Mouse (Mus musculus): ENCODE measurements around the gene Nudt12. TPM values are rescaled to one million over a fixed set of nuclear protein-coding genes. Genes with fewer than 3 reads are reported as not detected.

Gene Nudt12
- 10 to 100 TPM; 10.8 to 13.3 TPM for total RNA-seq (2021)
- long read RNA-seq, experiment 1, full-length matches to known transcripts: 4 of 4 reads
- long read RNA-seq, experiment 1, partial matches to known transcripts: 0 of 4 reads
- long read RNA-seq, experiment 1, other reads (novel, unspliced or antisense): 0 of 4 reads
- long read RNA-seq, experiment 2, full-length matches to known transcripts: 5 of 7 reads
- long read RNA-seq, experiment 2, partial matches to known transcripts: 0 of 7 reads
- long read RNA-seq, experiment 2, other reads (novel, unspliced or antisense): 2 of 7 reads

GRCm38 (mm10) chr17:59013091-59013459, at the start of gene Nudt12:
Gene Nudt12, minus strand, starts transcription at chr17:59013372.
- peak; percentile 40 to 63 for DNase-seq (ENCODE audit: low spot score in 2 of 2)
- H3K27ac ChIP-seq: peak within 1 kb of the TSS; percentile 75
- peak; percentile 64 for TF ChIP-seq CTCF (conservative IDR thresholded peaks at IDR 0.05)
- peak within 1 kb of the TSS; percentile 91 for H3K4me3 ChIP-seq

GRCm38 (mm10) chr17:59053306-59053705, 40.1 kb upstream of the Nudt12 start:
- TF ChIP-seq CTCF (conservative IDR thresholded peaks at IDR 0.05): peak; percentile 69
- DNase-seq (ENCODE audit: low spot score in 2 of 2): no peak
- no peak overlapping the region for H3K27ac ChIP-seq
- no peak overlapping the region for H3K4me3 ChIP-seq

GRCm38 (mm10) chr17:59039754-59040153, 26.6 kb upstream of the Nudt12 start:
- peak; percentile 76 for TF ChIP-seq CTCF (conservative IDR thresholded peaks at IDR 0.05)
- Histone ChIP-seq H3K4me3 (no peak overlapping the region), H3K27ac (no peak overlapping the region)
- peak; percentile 26 to 43 for DNase-seq (ENCODE audit: low spot score in 2 of 2)

GRCm38 (mm10) chr17:59033445-59033844, 20.3 kb upstream of the Nudt12 start:
- no peak for TF ChIP-seq CTCF (conservative IDR thresholded peaks at IDR 0.05)
- H3K4me3 ChIP-seq: no peak overlapping the region
- DNase-seq (ENCODE audit: low spot score in 2 of 2): no peak
- H3K27ac ChIP-seq: no peak overlapping the region

GRCm38 (mm10) chr17:59026336-59026735, 13.2 kb upstream of the Nudt12 start:
- H3K4me3 ChIP-seq: no peak overlapping the region
- H3K27ac ChIP-seq: no peak overlapping the region
- no peak for TF ChIP-seq CTCF (conservative IDR thresholded peaks at IDR 0.05)
- DNase-seq (ENCODE audit: low spot score in 2 of 2): no peak

- no peak overlapping the region for H3K27ac ChIP-seq
- DNase-seq (ENCODE audit: low spot score in 2 of 2): no peak
- no peak overlapping the region for H3K4me3 ChIP-seq
- no peak for TF ChIP-seq CTCF (conservative IDR thresholded peaks at IDR 0.05)
These were observed 11.3 kb upstream of the Nudt12 start for GRCm38 (mm10) chr17:59024502-59024901.

GRCm38 (mm10) chr17:59023971-59024370, 10.8 kb upstream of the Nudt12 start:
- H3K27ac ChIP-seq: no peak overlapping the region
- DNase-seq (ENCODE audit: low spot score in 2 of 2): no peak
- TF ChIP-seq CTCF (conservative IDR thresholded peaks at IDR 0.05): no peak
- no peak overlapping the region for H3K4me3 ChIP-seq

- no peak for DNase-seq (ENCODE audit: low spot score in 2 of 2)
- TF ChIP-seq CTCF (conservative IDR thresholded peaks at IDR 0.05): no peak
- Histone ChIP-seq H3K27ac (no peak overlapping the region), H3K4me3 (no peak overlapping the region)
These were observed 5.5 kb upstream of the Nudt12 start for GRCm38 (mm10) chr17:59018666-59019065.

GRCm38 (mm10) chr17:59012421-59013090, 616 bp downstream of the Nudt12 start:
- DNase-seq (ENCODE audit: low spot score in 2 of 2): no peak
- no peak for TF ChIP-seq CTCF (conservative IDR thresholded peaks at IDR 0.05)
- peak overlapping the region; percentile 75 for H3K27ac ChIP-seq

GRCm38 (mm10) chr17:59011546-59012307, 1.4 kb downstream of the Nudt12 start:
- peak overlapping the region; percentile 91; the same call in 1 of the 2 replicates for H3K4me3 ChIP-seq
- DNase-seq (ENCODE audit: low spot score in 2 of 2): no peak
- H3K27ac ChIP-seq: no peak overlapping the region
- TF ChIP-seq CTCF (conservative IDR thresholded peaks at IDR 0.05): no peak

More at GRCm38 (mm10) chr17:59012421-59013090, 616 bp downstream of the Nudt12 start:
- H3K4me3 ChIP-seq: peak overlapping the region; percentile 91

GRCm38 (mm10) chr17:58991275-58991674, 21.9 kb downstream of the Nudt12 start, which contains the start of gene Pdzph1:
Gene Pdzph1, minus strand, starts transcription at chr17:58991375.
- no peak for DNase-seq (ENCODE audit: low spot score in 2 of 2)
- H3K27ac ChIP-seq: no peak within 1 kb of the TSS
- no peak within 1 kb of the TSS for H3K4me3 ChIP-seq
- TF ChIP-seq CTCF (conservative IDR thresholded peaks at IDR 0.05): no peak

GRCm38 (mm10) chr17:58973237-58973636, 39.9 kb downstream of the Nudt12 start:
- no peak for TF ChIP-seq CTCF (conservative IDR thresholded peaks at IDR 0.05)
- DNase-seq (ENCODE audit: low spot score in 2 of 2): no peak
- no peak overlapping the region for H3K27ac ChIP-seq
- no peak overlapping the region for H3K4me3 ChIP-seq

GRCm38 (mm10) chr17:58959905-58960304, 53.3 kb downstream of the Nudt12 start:
- Histone ChIP-seq H3K4me3 (no peak overlapping the region), H3K27ac (no peak overlapping the region)
- peak in 1 of 2 experiments; percentile 21 for DNase-seq (ENCODE audit: low spot score in 2 of 2)
- peak; percentile 74 for TF ChIP-seq CTCF (conservative IDR thresholded peaks at IDR 0.05)
